Mouse (Mus musculus) liver, postnatal 0 days (tissue): ENCODE data around the gene Coq4.

Source experiments
- CTCF ChIP-seq: sonication (generic); IDR thresholded peaks from 2 replicates; pipeline ENCODE4 v1.5.1; 2016; ENCODE audit warnings: antibody characterized with exemption, low read depth
- EP300 ChIP-seq: IDR thresholded peaks from 2 replicates; pipeline ENCODE4 v1.6.1; 2016; ENCODE audit warnings: antibody characterized with exemption, low read depth, mild to moderate bottlenecking

- TF ChIP-seq CTCF (peak; percentile 49), EP300 (no peak)
Measured at GRCm38 (mm10) chr2:29747852-29748251, 39.4 kb upstream of the Coq4 start.
